Mouse (Mus musculus) T-helper 2 cell (primary cell): ENCODE measurements around the gene Auts2.

Source experiments
- in situ Hi-C: fragments of 300-600 bp; cut with MboI, MseI; formaldehyde crosslinking; loops from one replicate; pipeline ENCODE4 v1.15.1; 2025; ENCODE audit warnings: high pct_unique_total_duplicates

Auts2 gene

GRCm38 (mm10) chr5:131486527-131486926 is 1056.6 kb downstream of the Auts2 start:
- in situ Hi-C loops, result no loop called here

GRCm38 (mm10) chr5:131475278-131475677 is 1067.9 kb downstream of the Auts2 start:
- in situ Hi-C loops, result no loop called here

GRCm38 (mm10) chr5:131468609-131469008 is 1074.5 kb downstream of the Auts2 start:
- in situ Hi-C loops, result loop anchor here (5.0 kb wide), 1 partner anchor 64 kb away; no protein-coding TSS in a partner anchor

- in situ Hi-C loops, result loop anchor here (5.0 kb wide), 1 partner anchor 66 kb away; no protein-coding TSS in a partner anchor
Observed at GRCm38 (mm10) chr5:131466131-131466530, 1077.0 kb downstream of the Auts2 start.

- in situ Hi-C loops, result no loop called here
Observed at GRCm38 (mm10) chr5:131463402-131463801, 1079.7 kb downstream of the Auts2 start.

- in situ Hi-C loops, result no loop called here
Observed at GRCm38 (mm10) chr5:131459951-131460350, 1083.2 kb downstream of the Auts2 start.

- in situ Hi-C loops, result no loop called here
Observed at GRCm38 (mm10) chr5:131459549-131459948, 1083.6 kb downstream of the Auts2 start.

GRCm38 (mm10) chr5:131458700-131459099 is 1084.4 kb downstream of the Auts2 start:
- in situ Hi-C loops, result no loop called here

- in situ Hi-C loops, result no loop called here
Observed at GRCm38 (mm10) chr5:131457999-131458398, 1085.1 kb downstream of the Auts2 start.

GRCm38 (mm10) chr5:131449181-131449868 is 1093.8 kb downstream of the Auts2 start:
- in situ Hi-C loops, result no loop called here

GRCm38 (mm10) chr5:131435239-131435876 is 1107.8 kb downstream of the Auts2 start:
- in situ Hi-C loops, result no loop called here

- in situ Hi-C loops, result no loop called here
Observed at GRCm38 (mm10) chr5:131433291-131433690, 1109.9 kb downstream of the Auts2 start.

- in situ Hi-C loops, result no loop called here
Observed at GRCm38 (mm10) chr5:131431896-131432295, 1111.2 kb downstream of the Auts2 start.

GRCm38 (mm10) chr5:131430109-131430508 is 1113.0 kb downstream of the Auts2 start:
- in situ Hi-C loops, result no loop called here

- in situ Hi-C loops, result no loop called here
Observed at GRCm38 (mm10) chr5:131429563-131429962, 1113.6 kb downstream of the Auts2 start.

- in situ Hi-C loops, result no loop called here
Observed at GRCm38 (mm10) chr5:131427734-131428413, 1115.3 kb downstream of the Auts2 start.

GRCm38 (mm10) chr5:131422737-131423136 is 1120.4 kb downstream of the Auts2 start:
- in situ Hi-C loops, result no loop called here

GRCm38 (mm10) chr5:131420406-131420805 is 1122.7 kb downstream of the Auts2 start:
- in situ Hi-C loops, result no loop called here

- in situ Hi-C loops, result no loop called here
Observed at GRCm38 (mm10) chr5:131415902-131416545, 1127.1 kb downstream of the Auts2 start.

- in situ Hi-C loops, result no loop called here
Observed at GRCm38 (mm10) chr5:131398250-131398649, 1144.9 kb downstream of the Auts2 start.

- in situ Hi-C loops, result no loop called here
Observed at GRCm38 (mm10) chr5:131395756-131396155, 1147.4 kb downstream of the Auts2 start.
